Mouse (Mus musculus) heart, embryonic 13.5 days (tissue): ENCODE data around the gene Rab12. TPM values are rescaled to one million over a fixed set of nuclear protein-coding genes. Genes with fewer than 3 reads are reported as not detected.

ENCODE experiments used
- ATAC-seq: fragments of 200-750 bp; cut with Nextera tagmentation; 2 replicates; pipeline ENCODE4 v1.8.0; 2017; ENCODE audit warnings: moderate TSS enrichment; ENCODE audit not compliant: insufficient number of reproducible peaks, low FRiP score, low TSS enrichment; ENCODE audit errors: extremely low read depth
- H3K27ac ChIP-seq: fragments of 300-500 bp; sonication (generic); replicated peaks from 2 replicates; pipeline ENCODE4 v1.5.1; 2015; ENCODE audit warnings: moderate library complexity, mild to moderate bottlenecking, inconsistent platforms
- H3K27me3 ChIP-seq: fragments of 300-500 bp; sonication (generic); replicated peaks from 2 replicates; pipeline ENCODE4 v1.6.1; 2015; ENCODE audit warnings: mild to moderate bottlenecking, inconsistent platforms
- H3K36me3 ChIP-seq: fragments of 300-500 bp; sonication (generic); 2 replicates; pipeline ENCODE4 v1.6.1; 2015; ENCODE audit warnings: mild to moderate bottlenecking, inconsistent platforms
- H3K4me1 ChIP-seq: fragments of 300-500 bp; sonication (generic); 2 replicates; pipeline ENCODE4 v1.6.1; 2015; ENCODE audit warnings: inconsistent platforms
- H3K4me2 ChIP-seq: fragments of 300-500 bp; sonication (generic); 2 replicates; pipeline ENCODE4 v1.6.1; 2015; ENCODE audit warnings: inconsistent platforms, mild to moderate bottlenecking, moderate library complexity
- H3K4me3 ChIP-seq: fragments of 300-500 bp; sonication (generic); 2 replicates; pipeline ENCODE4 v1.5.1; 2015; ENCODE audit warnings: moderate library complexity, mild to moderate bottlenecking, inconsistent platforms
- H3K9ac ChIP-seq: fragments of 300-500 bp; sonication (generic); 2 replicates; pipeline ENCODE4 v1.6.1; 2015; ENCODE audit warnings: inconsistent platforms, mild to moderate bottlenecking, moderate library complexity
- H3K9me3 ChIP-seq: fragments of 300-500 bp; sonication (generic); 2 replicates; pipeline ENCODE4 v1.6.1; 2016; ENCODE audit warnings: inconsistent platforms
- WGBS: fragments of 180-500 bp; shearing (Covaris S2); methylation state at CpG from one replicate; pipeline ENCODE4 v1.1.7; 2015; ENCODE audit warnings: mixed read lengths; 5-methylcytosine and 5-hydroxymethylcytosine counted together
- polyA plus RNA-seq: library from polyadenylated mRNA; unstranded; fragments of >200 nt; fragmentation: Nextera tagmentation; extraction: Ambion mirVana; gene quantifications from 2 replicates; pipeline ENCODE4 v1.2.1, GENCODE M21; 2015

Rab12 gene
- polyA plus RNA-seq, 1 experiment from 2014 or later, result 45.1 TPM

- Histone ChIP-seq H3K27me3 (peaks cover 56% of the 10 kb centered on the region), H3K4me2 (peak overlapping the region; percentile 99), H3K4me1 (peaks cover 26% of the 10 kb centered on the region), H3K9me3 (no peaks in the 10 kb centered on the region), H3K9ac (peak overlapping the region; percentile 82), H3K4me3 (peak overlapping the region; percentile 81), H3K27ac (no peak overlapping the region), H3K36me3 (no peaks in the 10 kb centered on the region)
- 4% methylated on average over 13 of the region's 13 CpGs for WGBS
- ATAC-seq, result no peak
These were observed 71.6 kb downstream of the Rab12 start for GRCm38 (mm10) chr17:66447978-66448377.

- Histone ChIP-seq H3K9me3 (no peaks in the 10 kb centered on the region), H3K4me2 (peak overlapping the region; percentile 99), H3K4me1 (peaks cover 26% of the 10 kb centered on the region), H3K27ac (no peak overlapping the region), H3K27me3 (peaks cover 48% of the 10 kb centered on the region), H3K9ac (no peak overlapping the region), H3K4me3 (peak overlapping the region; percentile 81; the same call in 1 of the 2 replicates), H3K36me3 (no peaks in the 10 kb centered on the region)
- WGBS, result 64% methylated on average over 7 of the region's 7 CpGs
- no peak for ATAC-seq
These were observed 72.6 kb downstream of the Rab12 start for GRCm38 (mm10) chr17:66447007-66447312.

- H3K27ac ChIP-seq, result no peak overlapping the region
- no peak overlapping the region for H3K4me3 ChIP-seq
- no peak for ATAC-seq
- no peak overlapping the region for H3K9ac ChIP-seq
- peaks cover 26% of the 10 kb centered on the region for H3K4me1 ChIP-seq
- H3K27me3 ChIP-seq, result peaks cover 43% of the 10 kb centered on the region
- WGBS, result 65% methylated on average over 7 of the region's 7 CpGs
- no peaks in the 10 kb centered on the region for H3K9me3 ChIP-seq
- H3K36me3 ChIP-seq, result no peaks in the 10 kb centered on the region
- peak overlapping the region; percentile 10; the same call in 1 of the 2 replicates for H3K4me2 ChIP-seq
These were observed 73.1 kb downstream of the Rab12 start for GRCm38 (mm10) chr17:66446196-66447006.

Other genes starting within 250 kb of the Rab12 start
- 1.3 and 1.5 TPM in 2 replicates for gene Mtcl1, start 70.0 kb downstream of the Rab12 start, polyA plus RNA-seq
- not detected in 2 replicates for gene Themis3, start 74.9 kb upstream of the Rab12 start, polyA plus RNA-seq